Mouse (Mus musculus): Measurements from ENCODE around the gene Pigu. TPM values are rescaled to one million over a fixed set of nuclear protein-coding genes. Genes with fewer than 3 reads are reported as not detected.

Pigu gene
- 24.4 and 51.9 TPM in 2 replicates for polyA plus RNA-seq (2012; rRNA removed)

GRCm38 (mm10) chr2:155356971-155357591 lies at the start of gene Pigu:
Gene Pigu, minus strand, starts transcription at chr2:155357430.

GRCm38 (mm10) chr2:155380261-155381059 lies 23.2 kb upstream of the Pigu start, which contains the start of gene Trp53inp2:
Gene Trp53inp2, plus strand, starts transcription at chr2:155381059.

GRCm38 (mm10) chr2:155276195-155276594 lies 81.0 kb downstream of the Pigu start, which contains the start of gene Map1lc3a:
Gene Map1lc3a, plus strand, starts transcription at chr2:155276297.

GRCm38 (mm10) chr2:155236362-155236992 lies 120.8 kb downstream of the Pigu start, which contains the start of gene Dynlrb1:
Gene Dynlrb1, plus strand, starts transcription at chr2:155236533.

Other genes starting within 250 kb of the Pigu start
- gene Itch, start 223.9 kb downstream of the Pigu start, polyA plus RNA-seq (2012; rRNA removed) = 21.7 and 30.3 TPM in 2 replicates
- 274 and 501 TPM in 2 replicates for gene Dynlrb1, start 120.9 kb downstream of the Pigu start, polyA plus RNA-seq (2012; rRNA removed)
- 57.9 and 87.9 TPM in 2 replicates for gene Map1lc3a, start 81.1 kb downstream of the Pigu start, polyA plus RNA-seq (2012; rRNA removed)
- 59.2 and 74.3 TPM in 2 replicates for gene Trp53inp2, start 23.6 kb upstream of the Pigu start, polyA plus RNA-seq (2012; rRNA removed)
- 41.9 and 52.4 TPM in 2 replicates for gene Ncoa6, start 116.5 kb upstream of the Pigu start, polyA plus RNA-seq (2012; rRNA removed)
- 16.9 and 20.0 TPM in 2 replicates for gene Acss2, start 160.5 kb upstream of the Pigu start, polyA plus RNA-seq (2012; rRNA removed)
- gene Ggt7, start 160.8 kb upstream of the Pigu start, polyA plus RNA-seq (2012; rRNA removed) = 23.7 and 35.9 TPM in 2 replicates
- 9.8 and 12.2 TPM in 2 replicates for gene Gss, start 235.4 kb upstream of the Pigu start, polyA plus RNA-seq (2012; rRNA removed)

Measured in central nervous system, embryonic 11.5 days (tissue).